Mouse (Mus musculus): Measurements from ENCODE around the gene Elof1. TPM values are rescaled to one million over a fixed set of nuclear protein-coding genes. Genes with fewer than 3 reads are reported as not detected.
A peak's percentile ranks its signal among the peaks of the same experiment; 100 is the strongest.

The Elof1 gene
- 175 and 194 TPM in 2 replicates for polyA plus RNA-seq (2015; fragmentation: Nextera tagmentation; extraction: Ambion mirVana)

DNA sequence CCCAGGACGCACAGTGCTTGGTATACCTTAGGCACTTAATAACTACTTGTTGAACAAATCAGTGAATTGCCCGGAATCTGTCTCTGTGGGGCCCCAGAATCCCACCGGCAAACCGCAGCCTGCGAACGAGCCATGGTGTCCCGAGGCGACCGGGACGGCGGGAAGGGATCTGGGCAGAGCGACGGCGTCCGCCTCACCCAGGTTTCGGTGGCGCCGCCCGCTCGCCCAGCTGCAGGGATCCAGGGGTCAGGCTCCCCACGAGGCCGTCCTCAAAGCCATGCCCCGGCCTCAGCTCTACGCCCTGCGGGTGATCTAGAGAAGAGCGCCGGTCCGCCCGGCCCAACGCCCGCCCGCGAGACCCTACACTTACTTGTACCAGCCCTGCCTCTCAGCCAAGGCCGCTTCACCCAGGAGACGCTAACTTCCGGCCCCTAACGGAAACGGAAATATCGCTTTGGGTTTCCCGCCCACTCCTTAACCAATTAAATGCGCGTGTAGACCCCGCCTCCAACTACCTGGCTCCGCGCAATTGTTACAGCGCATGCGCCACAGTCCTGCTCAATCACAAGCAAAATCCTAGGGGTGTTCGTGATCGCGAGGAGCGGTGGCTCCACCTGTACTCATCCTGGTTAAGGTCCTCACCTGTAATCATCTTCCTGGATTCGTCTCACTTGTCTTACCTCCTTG is at the start of gene Elof1:
Gene Elof1, minus strand, starts transcription at position 433 of the 687 bp plus-strand sequence.
- Histone ChIP-seq H3K9ac (peak within 1 kb of the TSS; percentile 90), H3K4me3 (peak within 1 kb of the TSS; percentile 67), H3K4me1 (peaks cover 14% of the 10 kb centered on the region), H3K4me2 (peak within 1 kb of the TSS; percentile 84), H3K27me3 (peaks cover 4% of the 10 kb centered on the region; the same call in 1 of the 2 replicates), H3K27ac (peak within 1 kb of the TSS; percentile 85), H3K36me3 (peaks cover 20% of the 10 kb centered on the region), H3K9me3 (no peaks in the 10 kb centered on the region)
- under 1% methylated on average over 52 of the region's 52 CpGs for WGBS
- peak; percentile 92 for ATAC-seq (ENCODE audit: insufficient number of reproducible peaks, insufficient read depth, low FRiP score, low TSS enrichment, low read depth)

DNA sequence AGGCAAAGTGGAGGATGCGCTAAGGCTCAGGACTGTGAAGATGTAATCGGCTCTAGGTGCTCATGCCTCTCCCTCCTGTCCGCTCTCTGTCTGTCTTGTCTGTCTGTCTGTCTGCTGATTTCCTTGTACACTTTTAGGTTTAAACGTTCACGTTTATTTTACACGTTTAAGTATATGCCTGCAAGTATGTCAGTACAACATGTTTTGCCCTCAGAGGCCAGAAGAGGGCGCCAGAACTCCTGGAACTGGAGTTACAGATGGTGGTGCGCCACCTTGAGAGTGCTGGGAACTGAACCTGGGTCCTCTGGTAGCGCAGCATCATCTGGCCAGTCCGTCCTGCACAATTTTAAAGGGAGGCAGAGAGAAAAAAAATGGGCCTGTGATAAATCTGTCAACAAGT is 49.7 kb upstream of the Elof1 start:
- no peaks in the 10 kb centered on the region; the same call in 1 of the 2 replicates for H3K4me1 ChIP-seq
- no peaks in the 10 kb centered on the region for H3K36me3 ChIP-seq
- no peaks in the 10 kb centered on the region for H3K27me3 ChIP-seq
- H3K4me2 ChIP-seq, result no peak overlapping the region
- H3K27ac ChIP-seq, result no peak overlapping the region
- peaks cover 5% of the 10 kb centered on the region for H3K9me3 ChIP-seq
- WGBS, result 90% methylated on average over 10 of the region's 10 CpGs
- H3K4me3 ChIP-seq, result no peak overlapping the region
- ATAC-seq (ENCODE audit: insufficient number of reproducible peaks, insufficient read depth, low FRiP score, low TSS enrichment, low read depth), result no peak
- H3K9ac ChIP-seq, result no peak overlapping the region

DNA sequence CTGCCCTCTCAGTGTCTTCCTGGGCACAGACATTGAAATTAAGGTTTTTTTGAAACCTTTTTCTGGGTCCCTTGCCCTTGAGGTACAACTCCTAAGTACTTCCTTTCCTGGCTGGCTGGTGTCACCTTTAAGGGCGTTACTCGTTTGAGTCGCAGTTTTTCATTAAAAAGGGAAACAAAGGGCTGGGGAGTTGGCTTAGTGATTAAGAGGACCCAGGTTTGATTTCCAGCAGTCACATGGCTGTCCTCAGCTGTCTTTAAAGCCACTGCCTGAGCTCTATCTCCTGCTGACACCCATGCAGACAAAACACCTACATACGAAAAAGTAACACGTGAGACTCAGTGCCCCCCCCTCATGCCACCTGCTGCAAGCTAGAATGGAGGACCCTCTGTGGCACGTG is 49.0 kb upstream of the Elof1 start:
- H3K4me3 ChIP-seq, result no peak overlapping the region
- no peak overlapping the region for H3K9ac ChIP-seq
- no peaks in the 10 kb centered on the region for H3K36me3 ChIP-seq
- peaks cover 5% of the 10 kb centered on the region for H3K9me3 ChIP-seq
- H3K4me1 ChIP-seq, result no peaks in the 10 kb centered on the region; the same call in 1 of the 2 replicates
- 52% methylated on average over 6 of the region's 6 CpGs for WGBS
- H3K27me3 ChIP-seq, result no peaks in the 10 kb centered on the region
- no peak for ATAC-seq (ENCODE audit: insufficient number of reproducible peaks, insufficient read depth, low FRiP score, low TSS enrichment, low read depth)
- no peak overlapping the region for H3K4me2 ChIP-seq
- H3K27ac ChIP-seq, result no peak overlapping the region

GRCm38 (mm10) chr9:22164711-22165668 is 48.0 kb upstream of the Elof1 start:
- peak overlapping the region; percentile 81 for H3K9ac ChIP-seq
- no peaks in the 10 kb centered on the region; the same call in 1 of the 2 replicates for H3K4me1 ChIP-seq
- WGBS, result 1% methylated on average over 53 of the region's 54 CpGs
- no peaks in the 10 kb centered on the region for H3K27me3 ChIP-seq
- H3K9me3 ChIP-seq, result peaks cover 5% of the 10 kb centered on the region
- H3K27ac ChIP-seq, result peak overlapping the region; percentile 64
- H3K36me3 ChIP-seq, result no peaks in the 10 kb centered on the region
- ATAC-seq (ENCODE audit: insufficient number of reproducible peaks, insufficient read depth, low FRiP score, low TSS enrichment, low read depth), result peak; percentile 59
- H3K4me3 ChIP-seq, result peak overlapping the region; percentile 63
- peak overlapping the region; percentile 85 for H3K4me2 ChIP-seq

GRCm38 (mm10) chr9:22162912-22163311 is 45.9 kb upstream of the Elof1 start:
- peaks cover 2% of the 10 kb centered on the region for H3K4me1 ChIP-seq
- peaks cover 2% of the 10 kb centered on the region; the same call in 1 of the 2 replicates for H3K27me3 ChIP-seq
- no peak overlapping the region for H3K4me3 ChIP-seq
- H3K9ac ChIP-seq, result no peak overlapping the region
- no peak overlapping the region for H3K27ac ChIP-seq
- no peak for ATAC-seq (ENCODE audit: insufficient number of reproducible peaks, insufficient read depth, low FRiP score, low TSS enrichment, low read depth)
- H3K4me2 ChIP-seq, result no peak overlapping the region
- H3K36me3 ChIP-seq, result peaks cover 10% of the 10 kb centered on the region
- 82% methylated on average over 7 of the region's 7 CpGs for WGBS
- peaks cover 5% of the 10 kb centered on the region for H3K9me3 ChIP-seq

- peaks cover 14% of the 10 kb centered on the region for H3K36me3 ChIP-seq
- peaks cover 8% of the 10 kb centered on the region for H3K4me1 ChIP-seq
- no peak overlapping the region for H3K9ac ChIP-seq
- H3K4me2 ChIP-seq, result no peak overlapping the region
- no peak overlapping the region for H3K27ac ChIP-seq
- no peak overlapping the region for H3K4me3 ChIP-seq
- H3K27me3 ChIP-seq, result peaks cover 3% of the 10 kb centered on the region; the same call in 1 of the 2 replicates
- ATAC-seq (ENCODE audit: insufficient number of reproducible peaks, insufficient read depth, low FRiP score, low TSS enrichment, low read depth), result no peak
- H3K9me3 ChIP-seq, result peaks cover 5% of the 10 kb centered on the region
- WGBS, result 74% methylated on average over 9 of the region's 9 CpGs
These were observed 45.3 kb upstream of the Elof1 start for GRCm38 (mm10) chr9:22162305-22162704.

GRCm38 (mm10) chr9:22161299-22161698 is 44.3 kb upstream of the Elof1 start:
- Histone ChIP-seq H3K36me3 (peaks cover 14% of the 10 kb centered on the region), H3K9me3 (no peaks in the 10 kb centered on the region), H3K27ac (no peak overlapping the region), H3K4me1 (peaks cover 10% of the 10 kb centered on the region), H3K27me3 (peaks cover 3% of the 10 kb centered on the region; the same call in 1 of the 2 replicates), H3K4me2 (no peak overlapping the region), H3K9ac (no peak overlapping the region), H3K4me3 (no peak overlapping the region)
- 38% methylated on average over 6 of the region's 6 CpGs for WGBS
- no peak for ATAC-seq (ENCODE audit: insufficient number of reproducible peaks, insufficient read depth, low FRiP score, low TSS enrichment, low read depth)

DNA sequence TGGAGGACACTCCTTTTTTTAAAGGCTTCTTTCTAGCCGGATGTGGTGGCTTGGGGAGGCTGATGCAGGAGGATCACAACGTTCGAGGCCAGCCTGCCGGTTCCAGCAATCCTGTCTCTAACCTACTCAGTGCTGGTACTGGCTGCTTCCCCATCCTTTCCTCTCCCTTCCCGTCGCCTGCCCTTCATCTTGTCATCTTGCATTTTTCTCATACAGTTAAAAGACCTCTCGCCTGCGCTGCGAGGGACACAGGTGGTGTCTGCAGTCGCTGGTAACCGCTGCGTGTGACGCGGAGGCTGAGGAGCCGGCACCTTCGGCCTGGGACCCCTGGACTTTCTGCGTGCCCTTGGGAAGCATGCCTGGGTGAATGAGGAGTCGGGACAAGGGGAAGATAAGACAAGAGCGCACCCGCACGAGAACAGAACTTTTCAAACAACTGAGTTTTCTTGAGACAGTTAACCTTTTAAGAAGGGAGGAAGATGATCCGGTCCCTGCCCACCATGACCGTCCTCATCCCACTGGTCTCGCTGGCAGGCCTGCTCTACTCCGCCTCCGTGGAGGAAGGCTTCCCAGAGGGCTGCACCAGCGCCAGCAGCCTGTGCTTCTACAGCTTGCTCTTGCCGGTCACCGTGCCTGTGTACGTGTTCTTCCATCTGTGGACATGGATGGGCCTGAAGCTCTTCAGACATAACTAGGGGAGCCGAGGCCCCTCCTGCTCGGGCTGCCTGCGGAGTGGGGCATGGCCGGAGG is 40.7 kb upstream of the Elof1 start:
- Histone ChIP-seq H3K9me3 (no peaks in the 10 kb centered on the region), H3K36me3 (peaks cover 14% of the 10 kb centered on the region), H3K4me1 (peaks cover 17% of the 10 kb centered on the region), H3K27me3 (peaks cover 3% of the 10 kb centered on the region; the same call in 1 of the 2 replicates), H3K9ac (peak overlapping the region; percentile 93), H3K27ac (no peak overlapping the region), H3K4me3 (peak overlapping the region; percentile 68), H3K4me2 (peak overlapping the region; percentile 68)
- no peak for ATAC-seq (ENCODE audit: insufficient number of reproducible peaks, insufficient read depth, low FRiP score, low TSS enrichment, low read depth)
- 67% methylated on average over 34 of the region's 34 CpGs for WGBS

- Histone ChIP-seq H3K27me3 (peaks cover 3% of the 10 kb centered on the region; the same call in 1 of the 2 replicates), H3K9ac (peak within 1 kb of the TSS; percentile 93), H3K4me3 (peak within 1 kb of the TSS; percentile 68), H3K27ac (peak within 1 kb of the TSS; percentile 94), H3K4me1 (peaks cover 17% of the 10 kb centered on the region), H3K9me3 (no peaks in the 10 kb centered on the region), H3K36me3 (peaks cover 14% of the 10 kb centered on the region), H3K4me2 (peak within 1 kb of the TSS; percentile 68)
- 1% methylated on average over 65 of the region's 65 CpGs for whole genome bisulfite sequencing
- ATAC-seq (ENCODE audit: insufficient number of reproducible peaks, insufficient read depth, low FRiP score, low TSS enrichment, low read depth), result peak; percentile 96
These were observed 39.7 kb upstream of the Elof1 start, which contains the start of gene Pigyl for GRCm38 (mm10) chr9:22156497-22157245. Gene Pigyl, plus strand, starts transcription at chr9:22156846.

GRCm38 (mm10) chr9:22155614-22156013 is 38.6 kb upstream of the Elof1 start:
- no peaks in the 10 kb centered on the region for H3K9me3 ChIP-seq
- no peak overlapping the region for H3K9ac ChIP-seq
- H3K4me1 ChIP-seq, result peaks cover 17% of the 10 kb centered on the region
- no peak for ATAC-seq (ENCODE audit: insufficient number of reproducible peaks, insufficient read depth, low FRiP score, low TSS enrichment, low read depth)
- WGBS, result 27% methylated on average over 10 of the region's 10 CpGs
- 0 out of 2 replicates have a peak overlapping the region, but pooled peaks have one; percentile 5 for H3K4me3 ChIP-seq
- peaks cover 14% of the 10 kb centered on the region for H3K36me3 ChIP-seq
- peak overlapping the region; percentile 68 for H3K4me2 ChIP-seq
- H3K27me3 ChIP-seq, result peaks cover 3% of the 10 kb centered on the region; the same call in 1 of the 2 replicates
- H3K27ac ChIP-seq, result no peak overlapping the region
